Mouse (Mus musculus): Measurements from ENCODE around the gene Ddn. TPM values are rescaled to one million over a fixed set of nuclear protein-coding genes. Genes with fewer than 3 reads are reported as not detected.

Gene Ddn
- polyA plus RNA-seq, 1 experiment from 2014 or later, result not detected

DNA sequence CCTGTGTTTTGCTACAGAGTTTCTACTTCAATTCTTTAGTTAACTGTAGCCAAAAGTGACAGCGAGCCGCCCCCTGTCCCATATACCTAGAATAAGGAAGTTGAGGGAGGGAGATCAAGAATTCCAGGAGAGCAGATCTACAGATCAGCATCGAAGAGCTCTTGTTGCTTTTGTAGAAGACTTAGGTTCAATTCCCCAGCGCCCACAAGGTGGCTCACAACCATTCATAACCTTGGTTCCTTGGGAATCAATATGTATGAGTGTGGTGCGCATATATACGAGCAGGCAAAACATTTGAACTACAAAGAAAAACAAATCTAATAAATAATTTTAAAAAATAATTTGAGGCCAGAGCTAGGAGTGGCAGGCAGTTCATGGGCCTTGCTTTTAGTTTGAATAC, 28.1 kb downstream of the Ddn start:
- ATAC-seq (ENCODE audit: insufficient read depth, low FRiP score), result no peak
- Histone ChIP-seq H3K9me3 (replicated peaks; ENCODE audit: control insufficient read depth, low read length) (peaks cover 6% of the 10 kb centered on the region), H3K36me3 (ENCODE audit: control insufficient read depth, insufficient read depth, low read length) (no peaks in the 10 kb centered on the region), H3K27me3 (ENCODE audit: control insufficient read depth, insufficient read depth, low read length) (peaks cover 56% of the 10 kb centered on the region), H3K27ac (ENCODE audit: low read length) (no peak overlapping the region), H3K4me2 (ENCODE audit: low read depth, low read length) (no peak overlapping the region), H3K4me3 (replicated peaks; ENCODE audit: low read length) (no peak overlapping the region), H3K4me1 (ENCODE audit: control insufficient read depth, insufficient read depth, low read length) (peaks cover 24% of the 10 kb centered on the region), H3K9ac (ENCODE audit: low read length) (no peak overlapping the region)
- WGBS, result 34% methylated on average over 6 of the region's 6 CpGs

DNA sequence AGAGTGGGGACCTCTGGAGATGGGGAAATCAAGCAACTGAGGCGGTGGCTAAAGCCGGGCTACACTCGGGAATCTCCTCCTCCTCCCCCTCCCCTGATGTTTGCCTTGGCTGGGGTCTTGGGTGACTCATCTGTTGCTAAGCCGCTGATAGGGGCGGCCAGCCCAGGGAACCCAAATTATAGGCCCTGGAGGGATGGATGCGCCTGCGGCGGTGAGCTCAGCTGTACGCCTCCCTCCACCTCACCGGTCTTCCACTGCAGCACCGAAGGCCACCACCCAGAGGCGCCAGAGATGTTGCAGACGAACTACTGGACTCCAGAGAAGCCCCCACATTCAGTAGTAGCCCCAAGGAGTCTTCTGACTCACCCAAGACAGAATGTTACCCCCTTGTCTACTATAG, 28.7 kb downstream of the Ddn start:
- no peak overlapping the region for H3K4me3 ChIP-seq (replicated peaks; ENCODE audit: low read length)
- H3K9me3 ChIP-seq (replicated peaks; ENCODE audit: control insufficient read depth, low read length), result peaks cover 2% of the 10 kb centered on the region
- peak; percentile 27; the same call in 1 of the 2 replicates for ATAC-seq (ENCODE audit: insufficient read depth, low FRiP score)
- 4% methylated on average over 13 of the region's 13 CpGs for WGBS
- H3K27me3 ChIP-seq (ENCODE audit: control insufficient read depth, insufficient read depth, low read length), result peaks cover 62% of the 10 kb centered on the region
- H3K27ac ChIP-seq (ENCODE audit: low read length), result no peak overlapping the region
- no peak overlapping the region for H3K4me2 ChIP-seq (ENCODE audit: low read depth, low read length)
- no peak overlapping the region for H3K9ac ChIP-seq (ENCODE audit: low read length)
- H3K36me3 ChIP-seq (ENCODE audit: control insufficient read depth, insufficient read depth, low read length), result no peaks in the 10 kb centered on the region
- peaks cover 29% of the 10 kb centered on the region for H3K4me1 ChIP-seq (ENCODE audit: control insufficient read depth, insufficient read depth, low read length)

DNA sequence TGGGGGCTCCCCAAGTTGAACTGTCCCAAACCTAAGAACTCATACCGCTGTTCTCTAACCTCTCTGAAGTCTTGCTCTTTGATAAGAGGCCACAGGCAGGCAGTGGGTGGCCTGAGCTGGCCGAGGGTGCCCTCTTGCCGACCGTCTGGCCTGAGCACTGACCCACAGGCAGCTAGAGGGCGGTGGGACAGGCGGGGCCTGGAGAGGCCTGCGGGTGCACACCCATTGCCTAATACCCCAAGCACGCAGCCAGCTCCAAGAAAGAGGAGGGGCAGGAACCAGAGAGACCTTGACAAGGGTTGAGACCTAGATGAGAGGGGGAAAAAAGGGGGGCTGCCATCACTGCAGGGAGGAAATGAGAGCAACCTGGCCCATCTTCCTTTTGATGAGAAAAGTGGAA, 29.2 kb downstream of the Ddn start:
- Histone ChIP-seq H3K4me1 (ENCODE audit: control insufficient read depth, insufficient read depth, low read length) (peaks cover 29% of the 10 kb centered on the region), H3K9ac (ENCODE audit: low read length) (no peak overlapping the region), H3K27ac (ENCODE audit: low read length) (no peak overlapping the region), H3K36me3 (ENCODE audit: control insufficient read depth, insufficient read depth, low read length) (no peaks in the 10 kb centered on the region), H3K4me2 (ENCODE audit: low read depth, low read length) (no peak overlapping the region), H3K4me3 (replicated peaks; ENCODE audit: low read length) (no peak overlapping the region), H3K9me3 (replicated peaks; ENCODE audit: control insufficient read depth, low read length) (no peaks in the 10 kb centered on the region), H3K27me3 (ENCODE audit: control insufficient read depth, insufficient read depth, low read length) (peaks cover 67% of the 10 kb centered on the region)
- 6% methylated on average over 8 of the region's 8 CpGs for WGBS
- no peak for ATAC-seq (ENCODE audit: insufficient read depth, low FRiP score)

DNA sequence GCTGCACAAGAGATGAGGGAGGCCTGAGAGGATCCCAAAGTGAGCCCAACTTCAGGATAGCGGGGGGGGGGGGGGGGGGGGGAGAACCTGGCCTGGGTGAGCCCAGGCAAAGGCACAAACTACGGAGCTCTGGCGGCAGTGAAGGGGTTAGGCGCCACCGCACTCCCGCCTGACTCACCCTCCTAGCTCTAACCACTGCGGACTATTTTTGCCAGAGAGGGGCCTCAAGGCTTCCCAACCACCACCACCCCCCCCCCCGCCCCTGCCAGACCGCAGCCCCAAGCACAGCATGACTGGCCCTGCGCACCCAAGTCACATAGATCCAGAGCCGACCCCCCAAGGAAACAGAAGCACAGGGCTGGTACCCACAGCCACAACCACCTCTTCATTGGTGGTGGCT, 30.5 kb downstream of the Ddn start:
- Histone ChIP-seq H3K27ac (ENCODE audit: low read length) (no peak overlapping the region), H3K4me3 (replicated peaks; ENCODE audit: low read length) (no peak overlapping the region), H3K4me2 (ENCODE audit: low read depth, low read length) (no peak overlapping the region), H3K27me3 (ENCODE audit: control insufficient read depth, insufficient read depth, low read length) (peaks cover 77% of the 10 kb centered on the region), H3K36me3 (ENCODE audit: control insufficient read depth, insufficient read depth, low read length) (no peaks in the 10 kb centered on the region), H3K9me3 (replicated peaks; ENCODE audit: control insufficient read depth, low read length) (no peaks in the 10 kb centered on the region), H3K9ac (ENCODE audit: low read length) (no peak overlapping the region), H3K4me1 (ENCODE audit: control insufficient read depth, insufficient read depth, low read length) (peaks cover 29% of the 10 kb centered on the region)
- no peak for ATAC-seq (ENCODE audit: insufficient read depth, low FRiP score)
- WGBS, result 4% methylated on average over 11 of the region's 11 CpGs

DNA sequence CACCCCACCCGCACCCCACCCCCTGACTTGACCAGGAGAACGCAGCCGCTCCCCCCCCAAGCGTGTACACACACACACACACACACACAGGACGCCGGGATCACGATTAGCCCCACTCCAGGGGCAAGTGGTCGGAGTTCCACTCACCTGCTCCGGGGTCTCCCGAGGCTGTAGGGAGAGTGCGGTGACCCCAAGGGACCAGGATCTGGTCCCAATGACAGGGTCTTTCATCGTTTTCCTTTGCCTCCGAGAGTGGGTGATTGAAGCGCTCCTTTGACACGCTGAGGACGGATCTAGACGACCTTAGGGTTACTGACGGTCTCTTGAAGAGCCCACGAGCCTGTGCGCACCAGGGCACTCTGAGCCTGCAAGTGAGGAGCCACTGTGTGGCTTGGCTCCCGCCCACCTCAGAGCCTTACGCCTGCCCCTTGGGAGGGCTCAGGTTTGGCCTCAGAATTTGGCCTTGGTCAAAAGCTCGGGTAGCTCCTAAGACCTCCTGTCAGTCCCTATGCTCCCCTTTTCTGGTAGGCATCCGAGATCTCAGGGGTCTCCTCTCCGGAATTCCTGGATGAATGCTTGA, 31.0 kb downstream of the Ddn start:
- H3K4me2 ChIP-seq (ENCODE audit: low read depth, low read length), result peak overlapping the region; percentile 45
- peak overlapping the region; percentile 28 for H3K4me3 ChIP-seq (replicated peaks; ENCODE audit: low read length)
- peaks cover 82% of the 10 kb centered on the region for H3K27me3 ChIP-seq (ENCODE audit: control insufficient read depth, insufficient read depth, low read length)
- no peaks in the 10 kb centered on the region for H3K36me3 ChIP-seq (ENCODE audit: control insufficient read depth, insufficient read depth, low read length)
- 2% methylated on average over 25 of the region's 25 CpGs for WGBS
- ATAC-seq (ENCODE audit: insufficient read depth, low FRiP score), result no peak
- H3K27ac ChIP-seq (ENCODE audit: low read length), result no peak overlapping the region
- H3K4me1 ChIP-seq (ENCODE audit: control insufficient read depth, insufficient read depth, low read length), result peaks cover 29% of the 10 kb centered on the region
- no peaks in the 10 kb centered on the region for H3K9me3 ChIP-seq (replicated peaks; ENCODE audit: control insufficient read depth, low read length)
- no peak overlapping the region; the same call in 1 of the 2 replicates for H3K9ac ChIP-seq (ENCODE audit: low read length)

DNA sequence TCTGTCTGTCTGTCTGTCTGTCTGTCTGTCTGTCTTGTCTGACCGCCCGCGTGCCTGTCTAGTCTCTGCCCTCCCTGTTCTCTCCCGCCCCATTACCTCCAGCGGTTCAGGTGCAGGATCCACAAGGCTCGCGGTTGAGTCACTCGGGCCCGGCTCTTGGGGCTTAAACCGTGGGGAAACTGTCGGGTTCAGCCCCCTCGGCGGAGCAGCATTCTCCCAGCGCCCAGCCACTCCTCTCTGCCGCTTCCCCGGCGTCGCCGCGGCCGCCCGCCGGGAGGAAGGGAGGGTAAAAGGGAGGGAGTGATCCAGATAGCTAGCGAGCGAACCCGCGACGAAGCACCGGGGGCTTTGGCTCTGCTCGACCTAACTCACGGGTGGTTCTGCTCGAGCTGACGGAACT, 31.5 kb downstream of the Ddn start, which contains the start of gene Wnt10b:
Wnt10b (minus strand) TSS at position 389 of the 400 bp plus-strand sequence.
- no peaks in the 10 kb centered on the region for H3K36me3 ChIP-seq (ENCODE audit: control insufficient read depth, insufficient read depth, low read length)
- no peak within 1 kb of the TSS for H3K27ac ChIP-seq (ENCODE audit: low read length)
- H3K4me2 ChIP-seq (ENCODE audit: low read depth, low read length), result peak within 1 kb of the TSS; percentile 45
- H3K4me3 ChIP-seq (replicated peaks; ENCODE audit: low read length), result peak within 1 kb of the TSS; percentile 28
- ATAC-seq (ENCODE audit: insufficient read depth, low FRiP score), result no peak
- no peak within 1 kb of the TSS; the same call in 1 of the 2 replicates for H3K9ac ChIP-seq (ENCODE audit: low read length)
- H3K9me3 ChIP-seq (replicated peaks; ENCODE audit: control insufficient read depth, low read length), result no peaks in the 10 kb centered on the region
- peaks cover 29% of the 10 kb centered on the region for H3K4me1 ChIP-seq (ENCODE audit: control insufficient read depth, insufficient read depth, low read length)
- under 1% methylated on average over 33 of the region's 33 CpGs for WGBS
- peaks cover 84% of the 10 kb centered on the region for H3K27me3 ChIP-seq (ENCODE audit: control insufficient read depth, insufficient read depth, low read length)

DNA sequence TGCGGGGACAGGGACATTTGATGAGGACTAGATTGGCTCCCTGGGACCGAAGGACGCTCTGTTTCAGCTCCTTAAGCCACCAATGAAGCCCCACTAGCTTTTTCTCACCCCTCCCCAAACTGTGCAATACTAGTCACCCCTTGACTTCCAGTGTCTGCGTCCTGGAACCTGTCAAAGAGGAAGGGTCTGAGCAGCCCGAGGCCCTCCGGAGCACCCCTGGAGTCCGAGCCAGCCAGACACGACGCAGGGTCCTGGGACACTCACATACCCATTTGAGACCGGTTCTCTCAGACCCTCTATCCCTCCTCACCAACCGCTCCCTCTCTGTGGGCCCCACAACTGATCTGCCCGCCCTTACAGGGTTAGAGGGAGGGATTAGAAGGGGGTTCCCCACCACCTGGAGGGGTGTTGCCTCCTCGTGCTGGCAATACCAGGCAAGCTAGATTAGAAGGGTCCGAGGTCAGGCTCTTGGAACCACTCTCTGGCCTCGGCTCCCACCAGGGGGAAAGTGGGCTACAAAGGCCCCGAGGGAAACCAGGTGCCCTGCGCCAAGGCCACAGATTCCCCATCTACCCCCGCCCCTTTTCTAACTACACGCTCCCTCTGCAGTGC, 32.2 kb downstream of the Ddn start:
- ATAC-seq (ENCODE audit: insufficient read depth, low FRiP score), result no peak
- Histone ChIP-seq H3K4me3 (replicated peaks; ENCODE audit: low read length) (peak overlapping the region; percentile 28; the same call in 1 of the 2 replicates), H3K4me2 (ENCODE audit: low read depth, low read length) (no peak overlapping the region; the same call in 1 of the 2 replicates), H3K9me3 (replicated peaks; ENCODE audit: control insufficient read depth, low read length) (no peaks in the 10 kb centered on the region), H3K27ac (ENCODE audit: low read length) (no peak overlapping the region), H3K27me3 (ENCODE audit: control insufficient read depth, insufficient read depth, low read length) (peaks cover 90% of the 10 kb centered on the region), H3K36me3 (ENCODE audit: control insufficient read depth, insufficient read depth, low read length) (no peaks in the 10 kb centered on the region), H3K9ac (ENCODE audit: low read length) (no peak overlapping the region; the same call in 1 of the 2 replicates), H3K4me1 (ENCODE audit: control insufficient read depth, insufficient read depth, low read length) (peaks cover 29% of the 10 kb centered on the region)
- WGBS, result 5% methylated on average over 19 of the region's 19 CpGs

DNA sequence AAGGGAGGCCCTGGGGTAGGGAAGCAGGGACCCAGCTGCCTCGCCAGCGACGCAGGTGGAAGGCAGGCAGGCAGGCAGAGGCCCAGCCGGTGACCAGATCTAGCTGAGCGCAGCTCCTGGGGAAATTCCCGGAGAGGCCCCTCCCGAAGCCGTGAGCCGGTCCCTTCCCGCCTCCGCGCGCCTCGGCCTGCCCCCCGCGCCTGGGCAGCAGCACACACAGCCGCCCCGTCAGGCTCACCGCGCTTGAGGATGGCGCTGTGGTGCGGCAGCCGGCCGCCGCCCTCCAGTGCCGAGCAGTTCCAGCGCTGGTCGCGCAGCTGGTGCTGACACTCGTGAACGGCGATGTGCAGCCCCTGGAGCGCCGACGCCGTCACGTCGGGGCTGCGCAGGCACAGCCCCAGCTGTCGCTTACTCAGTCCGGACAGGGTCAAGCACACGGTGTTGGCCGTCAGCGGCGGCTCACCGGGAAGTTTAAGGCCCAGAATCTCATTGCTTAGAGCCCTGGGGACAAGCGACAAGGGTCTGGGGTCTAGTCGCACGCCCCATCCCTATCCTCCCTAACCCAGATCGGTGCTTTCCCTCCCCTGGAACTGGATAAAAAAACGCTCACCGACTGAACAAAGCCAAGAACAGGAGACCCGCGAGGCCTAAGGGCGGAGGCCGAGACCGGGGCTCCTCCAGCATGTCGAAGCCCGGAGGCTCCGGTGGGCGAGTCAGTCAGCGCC, 32.8 kb downstream of the Ddn start:
- Histone ChIP-seq H3K9me3 (replicated peaks; ENCODE audit: control insufficient read depth, low read length) (no peaks in the 10 kb centered on the region), H3K36me3 (ENCODE audit: control insufficient read depth, insufficient read depth, low read length) (no peaks in the 10 kb centered on the region), H3K4me1 (ENCODE audit: control insufficient read depth, insufficient read depth, low read length) (peaks cover 29% of the 10 kb centered on the region)

DNA sequence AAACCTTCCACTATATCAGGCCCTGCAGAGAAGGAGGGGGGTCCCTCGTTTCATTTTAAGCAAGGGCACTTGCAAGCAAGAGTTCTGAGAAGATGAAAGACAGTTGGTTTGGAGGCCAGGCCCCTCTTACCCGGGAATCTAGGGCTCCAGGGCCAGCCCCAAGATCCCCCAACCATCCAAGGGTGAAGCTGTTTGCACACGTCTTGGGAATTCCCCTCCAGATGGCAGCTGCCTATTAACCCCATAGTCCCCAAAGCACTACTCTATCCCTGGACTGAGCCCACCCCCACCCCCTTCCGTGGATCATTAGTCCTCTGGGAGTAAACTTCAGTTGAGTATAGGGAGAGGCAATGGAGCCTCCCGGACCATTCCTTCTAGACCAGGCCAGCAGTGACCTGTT, 33.8 kb downstream of the Ddn start:
- Histone ChIP-seq H3K9ac (ENCODE audit: low read length) (no peak overlapping the region), H3K36me3 (ENCODE audit: control insufficient read depth, insufficient read depth, low read length) (no peaks in the 10 kb centered on the region), H3K9me3 (replicated peaks; ENCODE audit: control insufficient read depth, low read length) (no peaks in the 10 kb centered on the region), H3K27me3 (ENCODE audit: control insufficient read depth, insufficient read depth, low read length) (peaks cover 90% of the 10 kb centered on the region), H3K4me3 (replicated peaks; ENCODE audit: low read length) (no peak overlapping the region), H3K4me1 (ENCODE audit: control insufficient read depth, insufficient read depth, low read length) (peaks cover 29% of the 10 kb centered on the region), H3K4me2 (ENCODE audit: low read depth, low read length) (no peak overlapping the region), H3K27ac (ENCODE audit: low read length) (no peak overlapping the region)
- WGBS, result 0% methylated on average over 5 of the region's 5 CpGs
- ATAC-seq (ENCODE audit: insufficient read depth, low FRiP score), result no peak

More for the DNA sequence above, 32.8 kb downstream of the Ddn start:
- H3K9ac ChIP-seq (ENCODE audit: low read length), result peak overlapping the region; percentile 52; the same call in 1 of the 2 replicates
- peaks cover 93% of the 10 kb centered on the region for H3K27me3 ChIP-seq (ENCODE audit: control insufficient read depth, insufficient read depth, low read length)
- H3K27ac ChIP-seq (ENCODE audit: low read length), result no peak overlapping the region
- H3K4me3 ChIP-seq (replicated peaks; ENCODE audit: low read length), result peak overlapping the region; percentile 24
- ATAC-seq (ENCODE audit: insufficient read depth, low FRiP score), result peak; percentile 49; the same call in 1 of the 2 replicates
- H3K4me2 ChIP-seq (ENCODE audit: low read depth, low read length), result peak overlapping the region; percentile 48
- 2% methylated on average over 62 of the region's 62 CpGs for WGBS

All from stomach, embryonic 16.5 days (tissue).